Mouse (Mus musculus) cerebellum, postnatal 10 days (tissue): ENCODE data around the gene Gm20721.

Source experiments
- DNase-seq, 2 experiments: peaks; one replicate each; pipeline ENCODE4 v3.0.0; 2021; ENCODE audit warnings: mixed read lengths in 2 of 2

Gm20721 gene

DNA sequence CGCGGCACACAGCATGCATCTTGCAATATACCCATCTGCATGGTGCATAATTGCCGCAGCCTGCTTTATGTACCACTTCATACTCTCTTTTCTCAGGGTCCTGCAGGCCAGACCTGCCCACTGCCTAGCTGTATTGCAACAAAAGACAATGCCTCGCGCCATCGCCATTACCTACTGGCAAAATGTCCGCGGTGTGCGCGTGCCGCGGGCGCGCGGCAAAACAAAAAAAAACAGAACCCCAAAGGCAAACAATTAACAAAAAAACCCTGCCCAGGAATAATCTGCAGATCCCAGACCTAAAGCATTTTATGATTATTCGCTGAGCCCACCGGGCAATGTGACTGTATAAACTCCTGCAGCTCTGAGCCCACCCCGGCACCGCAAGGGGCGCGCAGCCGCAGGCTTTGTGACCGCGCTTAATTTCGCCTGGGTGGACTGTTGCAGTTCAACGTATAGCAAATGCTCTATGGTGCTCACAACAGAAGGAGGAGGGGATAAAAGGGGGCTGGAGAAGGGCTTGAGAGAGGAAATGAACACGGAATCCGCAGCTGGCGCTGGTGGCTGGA is 50.5 kb downstream of the Gm20721 start:
- DNase-seq: peak; percentile 12 to 30

DNA sequence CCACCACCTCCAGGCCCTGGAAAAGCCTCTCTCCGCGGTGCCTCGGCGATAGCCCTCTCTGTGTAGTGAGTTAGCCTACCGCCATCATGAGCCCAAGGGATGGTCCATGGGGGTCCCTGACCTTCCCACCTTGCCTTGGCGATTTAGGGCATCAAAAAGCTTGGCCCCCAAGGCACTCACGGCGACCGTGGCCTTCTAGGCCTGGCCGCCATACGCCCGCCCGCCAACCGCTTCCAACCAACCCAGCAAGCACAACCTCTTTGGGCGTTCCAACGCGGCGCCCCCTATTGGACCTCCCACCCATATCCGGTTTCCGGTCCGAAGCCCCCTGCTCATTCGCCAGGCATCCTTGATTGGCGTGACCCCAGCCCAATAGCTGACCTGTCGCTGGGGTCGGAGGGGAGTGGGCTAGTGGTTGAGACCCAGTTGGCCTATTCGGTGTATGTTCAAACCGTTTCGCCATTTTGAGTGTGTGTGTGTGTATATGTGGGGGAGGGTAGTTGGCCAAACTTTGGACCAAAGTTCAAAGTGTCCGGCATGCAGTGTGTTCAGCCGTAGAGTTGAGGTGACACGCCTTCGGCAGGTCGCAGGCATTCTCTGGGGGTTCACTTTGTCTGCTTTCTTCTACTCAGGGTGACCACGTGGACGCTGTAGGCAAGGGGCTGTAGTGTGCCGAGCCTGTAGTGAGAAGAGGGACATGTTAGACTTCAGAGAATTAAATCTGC is 51.2 kb downstream of the Gm20721 start:
- DNase-seq: peak; percentile 97

DNA sequence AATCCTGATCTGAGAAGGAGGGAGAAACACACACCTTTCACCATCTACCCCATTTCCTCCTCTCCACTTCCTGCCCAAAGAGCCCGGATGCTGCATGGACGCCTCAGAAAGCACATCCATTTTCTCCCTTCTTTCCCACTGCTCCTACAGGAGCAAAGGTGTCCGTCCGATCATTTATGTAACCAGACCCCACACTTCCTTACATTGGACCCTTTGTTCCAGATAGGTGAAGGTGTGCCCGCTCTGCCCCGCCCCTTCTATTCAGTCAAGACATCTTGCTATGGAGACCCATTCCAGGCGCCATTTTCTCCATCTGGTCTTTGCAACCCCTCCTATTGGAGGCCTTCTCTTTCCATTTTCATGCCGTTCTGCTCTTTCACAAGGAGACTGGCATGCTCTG is 52.1 kb downstream of the Gm20721 start:
- DNase-seq: peak; percentile 29 to 54

DNA sequence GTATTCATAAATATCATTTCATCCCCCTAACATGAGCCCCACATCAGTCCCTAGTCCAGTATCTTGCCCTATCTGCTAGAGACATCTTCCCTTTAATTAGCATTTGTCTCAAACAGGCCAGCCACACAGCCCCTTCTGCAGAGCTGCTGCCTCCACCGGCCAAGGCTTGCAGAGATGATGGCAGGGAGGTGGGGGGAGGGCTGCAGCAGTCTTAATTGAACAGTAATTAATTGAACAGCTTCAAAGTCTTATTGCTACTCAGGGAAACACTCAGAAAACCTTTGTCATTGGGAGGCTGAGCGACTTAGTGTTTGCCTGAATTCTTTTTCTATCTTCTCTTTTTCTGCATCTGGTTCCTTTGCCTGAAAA is 54.9 kb downstream of the Gm20721 start:
- DNase-seq: peak in 1 of 2 experiments; percentile 26

DNA sequence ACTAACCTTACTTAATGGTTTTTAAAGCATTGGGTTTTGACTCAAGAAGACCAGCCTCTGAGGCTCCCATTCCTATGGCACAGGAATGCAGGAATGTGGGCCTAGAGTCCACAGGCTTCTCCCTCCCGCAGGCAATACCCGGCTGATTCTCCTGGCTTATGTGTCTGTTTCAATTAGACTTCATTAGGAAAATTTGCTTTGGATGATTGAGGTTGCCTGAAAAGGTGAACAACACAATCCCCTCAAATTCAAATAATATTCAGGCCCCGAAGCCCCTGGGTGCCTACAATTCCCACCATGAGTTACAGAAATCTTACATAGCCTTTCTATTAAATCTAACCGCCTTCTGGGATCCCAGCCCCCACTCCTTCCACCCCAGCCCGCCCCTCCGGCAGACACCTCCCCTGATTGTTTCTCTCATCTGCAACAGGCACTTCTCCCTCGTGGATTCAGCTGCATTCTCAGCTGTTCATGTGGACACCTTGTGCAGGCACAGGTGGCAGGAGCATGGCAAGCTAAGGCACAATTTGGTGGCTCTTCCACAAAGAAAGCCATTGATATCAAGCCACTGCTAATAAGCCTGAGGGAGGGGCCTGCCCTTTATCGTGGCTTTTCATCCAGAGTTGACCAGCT is 55.4 kb downstream of the Gm20721 start:
- no peak for DNase-seq

DNA sequence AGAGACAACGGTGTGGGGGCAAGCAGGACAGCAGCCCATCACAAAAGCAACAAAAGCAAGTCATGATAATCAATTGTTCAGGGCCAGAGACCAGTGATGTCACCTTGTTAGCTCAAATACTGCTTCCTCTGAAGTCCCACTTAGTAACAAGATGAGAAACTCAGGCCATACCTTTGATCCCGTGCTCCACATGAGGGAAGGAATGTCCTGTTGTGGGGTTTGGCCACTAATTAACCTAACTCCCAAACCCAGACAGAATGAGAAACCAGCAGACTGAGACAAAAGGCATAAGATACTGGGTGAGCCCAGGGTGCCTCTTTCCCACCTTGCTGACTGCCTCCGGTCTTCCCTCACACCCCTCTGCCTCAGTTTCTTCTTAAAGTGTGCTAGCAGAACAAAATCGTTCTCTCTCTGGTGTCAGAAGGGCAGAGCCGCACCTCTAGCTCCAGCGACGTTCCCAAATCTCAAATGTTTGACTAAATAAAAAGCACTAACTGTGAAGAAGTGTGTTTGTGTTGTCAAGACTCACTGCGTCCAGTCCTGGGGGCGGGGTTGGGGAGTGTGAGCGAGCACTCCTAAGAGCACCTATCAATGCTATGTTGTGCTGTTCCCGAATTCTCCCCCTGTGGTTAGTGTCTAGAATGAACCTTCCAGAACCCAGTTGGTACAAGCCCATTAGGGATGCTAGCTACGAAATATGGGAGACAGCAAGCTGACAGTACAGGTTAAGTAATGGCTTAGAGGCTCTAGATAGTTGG is 57.7 kb downstream of the Gm20721 start:
- DNase-seq: no peak

DNA sequence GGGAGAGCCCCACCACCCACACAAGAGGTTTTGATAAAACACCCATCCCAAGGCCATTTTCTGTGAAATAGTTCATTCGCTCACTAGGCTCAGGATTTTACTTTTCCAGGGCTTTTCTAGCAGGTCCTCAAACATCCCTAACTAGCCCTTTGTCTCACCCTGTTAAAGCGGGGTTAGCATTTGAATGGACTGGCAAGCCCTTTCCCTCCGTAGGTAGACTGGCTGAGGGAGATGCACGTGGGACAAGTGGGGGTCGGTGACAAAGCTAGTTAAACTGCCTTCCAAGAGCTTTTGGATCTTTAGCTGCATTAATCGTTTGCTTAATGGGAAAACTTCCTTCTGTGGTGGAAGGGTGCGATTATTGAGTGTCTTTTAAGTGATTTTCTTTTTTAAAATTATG is 58.6 kb downstream of the Gm20721 start:
- no peak for DNase-seq

DNA sequence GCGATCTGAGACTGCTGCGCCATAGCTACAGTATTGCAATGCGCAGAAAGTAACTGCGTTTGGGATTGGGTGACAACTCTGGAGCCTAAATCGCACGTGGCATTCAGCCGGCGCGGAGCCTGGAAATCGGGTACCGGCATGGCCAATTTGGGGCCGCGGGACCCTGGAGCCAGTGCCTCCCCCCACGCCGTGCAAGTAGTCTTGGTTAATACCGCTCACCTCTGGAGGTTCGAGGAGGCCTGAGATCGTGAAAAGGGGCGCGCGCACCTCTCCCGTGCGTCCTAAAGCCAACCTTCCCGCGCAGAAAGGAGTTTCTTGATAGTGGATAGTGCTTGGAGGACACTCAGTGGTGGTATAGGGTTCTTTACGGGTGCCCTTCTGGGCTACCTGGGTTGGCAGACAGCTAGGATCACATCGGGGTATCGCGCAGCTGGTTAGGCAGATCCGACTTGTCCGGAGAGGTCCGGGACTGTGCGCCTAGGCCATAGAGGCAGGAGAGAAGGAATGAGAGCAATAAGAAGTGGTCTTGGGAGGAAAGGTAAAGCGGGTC is 60.5 kb downstream of the Gm20721 start:
- no peak for DNase-seq

DNA sequence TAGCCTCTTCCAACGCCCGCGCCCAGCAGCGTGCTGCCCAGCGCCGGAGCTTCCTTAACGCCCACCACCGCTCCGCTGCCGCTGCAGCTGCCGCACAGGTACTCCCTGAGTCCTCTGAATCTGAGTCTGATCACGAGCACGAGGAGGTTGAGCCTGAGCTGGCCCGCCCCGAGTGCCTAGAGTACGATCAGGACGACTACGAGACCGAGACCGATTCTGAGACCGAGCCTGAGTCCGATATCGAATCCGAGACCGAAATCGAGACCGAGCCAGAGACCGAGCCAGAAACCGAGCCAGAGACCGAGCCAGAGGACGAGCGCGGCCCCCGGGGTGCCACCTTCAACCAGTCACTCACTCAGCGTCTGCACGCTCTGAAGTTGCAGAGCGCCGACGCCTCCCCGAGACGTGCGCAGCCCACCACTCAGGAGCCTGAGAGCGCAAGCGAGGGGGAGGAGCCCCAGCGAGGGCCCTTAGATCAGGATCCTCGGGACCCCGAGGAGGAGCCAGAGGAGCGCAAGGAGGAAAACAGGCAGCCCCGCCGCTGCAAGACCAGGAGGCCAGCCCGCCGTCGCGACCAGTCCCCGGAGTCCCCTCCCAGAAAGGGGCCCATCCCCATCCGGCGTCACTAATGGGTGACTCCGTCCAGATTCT is 61.6 kb downstream of the Gm20721 start:
- DNase-seq: no peak

DNA sequence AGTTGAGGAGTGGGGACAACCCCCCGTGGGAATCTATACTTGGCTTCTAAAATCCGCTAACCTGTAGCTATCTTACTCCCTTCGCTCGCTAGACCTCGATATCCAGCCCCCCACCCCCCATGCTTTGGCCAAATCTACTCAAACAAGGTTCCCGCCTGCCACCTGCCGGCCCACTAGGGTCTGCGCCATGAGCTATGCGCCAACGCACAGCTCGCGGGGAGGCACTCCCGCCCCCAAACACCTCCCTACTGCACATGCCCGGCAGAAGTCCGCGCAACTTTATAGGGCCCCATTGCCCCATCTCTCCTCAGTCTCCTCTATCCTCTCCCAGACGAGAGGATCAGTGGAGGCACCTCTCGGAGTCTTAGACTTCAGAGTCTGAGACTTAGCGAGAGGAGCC is 62.5 kb downstream of the Gm20721 start, which contains the start of gene Gnas:
Gene Gnas, plus strand, starts transcription at position 310 of the 400 bp plus-strand sequence.
- DNase-seq: peak; percentile 80 to 81

DNA sequence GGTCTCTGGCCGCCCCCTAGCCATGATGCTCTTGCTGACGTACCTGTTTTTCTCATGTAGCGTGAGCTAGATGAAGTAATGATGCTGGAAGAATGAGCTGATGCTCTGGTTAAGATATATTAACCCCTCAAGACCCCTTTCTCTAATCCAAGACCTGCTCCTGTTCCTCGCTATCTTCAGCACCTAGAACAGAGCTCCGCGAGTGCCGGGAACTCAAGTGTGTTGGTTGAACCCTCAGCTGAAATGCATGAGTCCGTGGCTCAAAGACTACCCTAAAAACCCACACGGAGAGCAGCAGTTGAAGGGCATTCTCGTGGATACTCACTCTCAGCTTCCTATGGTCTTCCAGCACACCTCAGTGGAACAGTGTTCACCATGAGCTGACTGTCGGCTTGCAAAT is 63.2 kb downstream of the Gm20721 start:
- DNase-seq: no peak
